Mouse (Mus musculus): ENCODE measurements around the gene Gm12695. TPM values are rescaled to one million over a fixed set of nuclear protein-coding genes. Genes with fewer than 3 reads are reported as not detected.

The Gm12695 gene
- total RNA-seq (2023): not detected in 2 replicates

DNA sequence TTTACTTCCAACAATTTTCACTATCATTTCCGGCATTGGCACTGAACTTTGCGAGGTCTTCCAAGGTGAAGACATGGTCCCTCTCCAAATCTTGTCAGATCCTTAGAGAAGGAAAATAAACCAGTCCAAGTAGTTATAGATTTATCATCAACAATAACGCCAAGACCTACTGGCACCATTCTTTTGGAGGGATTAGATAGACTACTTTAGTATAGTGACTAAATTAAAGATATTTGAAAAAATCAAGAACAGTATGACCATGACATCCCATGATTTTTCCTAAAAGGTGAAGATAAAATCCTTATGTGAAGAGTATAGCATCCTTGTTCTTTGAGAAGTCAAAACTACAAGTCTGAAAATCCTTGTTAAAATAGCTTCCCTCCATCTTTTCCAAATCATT, at the start of gene Gm12695:
TSS of gene Gm12695 (minus strand) at position 101 of the 400 bp plus-strand sequence.

Other genes with a start within 250 kb of the Gm12695 start
- gene Cyp2j6, start 231.5 kb downstream of the Gm12695 start, total RNA-seq (2023): 0.18 TPM in 1 of 2 replicates, not detected in the other
- not detected in 2 replicates for gene Cyp2j9, start 193.6 kb downstream of the Gm12695 start, total RNA-seq (2023)
- gene Cyp2j5, start 121.0 kb downstream of the Gm12695 start, total RNA-seq (2023): not detected in 2 replicates